Mouse (Mus musculus) adrenal gland, adult (tissue): Measurements from ENCODE around the gene Sertad2.

Experiments used
- DNase-seq, 2 experiments: peaks; one replicate each; pipeline ENCODE4 v3.0.0; 2022 to 2023; ENCODE audit warnings: low spot score in 1 of 2; ENCODE audit not compliant: inconsistent age in 2 of 2

Gene Sertad2

GRCm38 (mm10) chr11:20542739-20543452 lies at the start of gene Sertad2:
Gene Sertad2, plus strand, starts transcription at chr11:20543253.
- peak; percentile 99 to 100 for DNase-seq

- no peak for DNase-seq
These were observed 49.0 kb upstream of the Sertad2 start for GRCm38 (mm10) chr11:20493922-20494626.

DNA sequence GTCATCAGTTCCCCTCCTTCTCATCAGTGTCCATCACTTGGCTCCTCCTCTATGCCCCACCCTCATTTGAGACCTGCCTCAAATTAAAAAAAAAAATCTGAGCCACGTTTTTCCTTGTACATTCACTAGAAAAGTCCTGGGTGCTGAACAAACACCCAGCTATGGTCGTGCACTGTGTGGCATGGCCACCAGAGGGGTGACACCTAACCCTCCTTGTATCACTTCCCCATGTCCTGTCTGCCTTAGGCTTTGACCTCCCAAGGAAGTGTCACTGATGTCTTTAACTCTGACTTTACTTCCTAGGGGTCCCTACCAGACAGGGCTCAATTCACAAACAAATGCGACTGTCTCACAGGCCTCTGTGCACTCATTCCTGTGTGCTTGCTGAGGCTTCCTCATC lies 42.5 kb upstream of the Sertad2 start:
- DNase-seq = no peak

DNA sequence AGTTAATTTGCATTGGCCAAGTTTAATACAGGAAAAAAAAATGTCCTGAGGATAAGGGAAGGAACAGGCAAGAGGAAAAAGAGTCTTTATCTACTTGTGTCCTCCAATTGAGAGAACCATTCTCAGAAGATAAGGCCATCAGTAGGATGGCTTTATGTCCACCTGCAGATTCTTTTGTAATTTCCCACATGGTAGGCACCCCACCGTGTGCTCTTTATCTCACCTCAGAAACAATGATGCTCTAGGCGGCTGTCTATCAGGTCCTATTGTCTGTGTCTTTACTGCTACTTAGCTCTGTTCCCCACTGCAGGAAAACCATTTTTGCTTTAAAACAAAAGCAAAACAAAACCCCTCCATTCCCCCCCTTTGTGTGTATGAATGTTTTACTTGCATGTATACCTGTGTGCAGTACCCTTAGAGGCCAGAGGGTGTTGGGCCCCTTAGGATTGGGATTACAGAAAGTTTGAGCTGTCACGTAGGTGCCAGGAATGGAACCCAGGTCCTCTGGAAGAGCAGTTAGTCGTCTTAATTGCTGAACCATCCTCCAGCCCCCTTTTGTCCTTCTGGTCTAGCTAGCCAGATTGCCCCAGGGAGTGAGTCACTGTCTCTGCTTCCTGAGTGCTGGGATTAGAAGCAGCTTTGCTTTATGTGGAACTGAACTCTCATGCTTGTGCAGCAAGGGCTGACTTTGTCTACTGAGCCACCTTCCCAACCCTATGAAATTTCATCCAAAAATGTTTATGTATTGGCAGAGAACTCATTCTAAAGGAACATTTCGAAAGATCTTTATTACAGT lies 41.7 kb upstream of the Sertad2 start:
- DNase-seq = no peak

GRCm38 (mm10) chr11:20513574-20513973 lies 29.5 kb upstream of the Sertad2 start:
- no peak for DNase-seq

- DNase-seq = no peak
These were observed 28.3 kb upstream of the Sertad2 start for GRCm38 (mm10) chr11:20514757-20515156.

GRCm38 (mm10) chr11:20521321-20521720 lies 21.7 kb upstream of the Sertad2 start:
- DNase-seq = no peak

- no peak for DNase-seq
These were observed 20.3 kb upstream of the Sertad2 start for GRCm38 (mm10) chr11:20522750-20523149.

GRCm38 (mm10) chr11:20524435-20524834 lies 18.6 kb upstream of the Sertad2 start:
- no peak for DNase-seq

DNA sequence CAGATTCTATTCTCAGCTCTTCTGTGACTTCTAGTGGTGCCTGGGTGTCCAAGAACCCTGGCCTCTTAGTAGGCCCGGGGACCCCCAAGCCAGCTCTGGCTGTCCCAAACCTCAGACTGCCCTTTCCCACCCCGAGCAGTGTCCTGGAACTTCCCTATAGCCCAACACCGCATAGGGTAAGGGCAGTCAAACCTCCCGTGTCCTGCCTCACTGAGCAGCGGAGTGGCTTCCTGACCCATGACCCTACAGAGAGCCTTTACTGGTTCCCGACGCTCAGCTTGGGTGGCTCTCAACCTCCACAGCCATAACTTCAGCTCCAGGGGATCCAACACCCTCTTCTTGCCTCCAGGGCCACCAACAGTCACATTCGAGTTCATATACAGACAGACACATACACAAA lies 17.1 kb upstream of the Sertad2 start:
- no peak for DNase-seq

- no peak for DNase-seq
These were observed 15.2 kb upstream of the Sertad2 start for GRCm38 (mm10) chr11:20527901-20528300.

DNA sequence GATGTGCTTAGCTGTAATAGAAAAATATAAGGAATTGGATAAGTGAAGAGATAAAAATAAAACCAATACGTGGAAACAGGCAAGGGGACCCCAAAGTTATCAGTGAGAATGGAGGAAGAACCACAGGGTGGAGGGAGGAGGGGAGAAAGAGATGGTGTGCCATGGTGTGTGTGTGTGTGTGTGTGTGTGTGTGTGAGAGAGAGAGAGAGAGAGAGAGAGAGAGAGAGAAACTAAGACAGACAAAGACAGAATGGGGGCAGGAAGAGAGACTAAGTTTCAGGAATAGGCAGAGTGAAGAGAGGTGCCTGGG lies 11.4 kb upstream of the Sertad2 start:
- no peak for DNase-seq

- peak; percentile 81 to 90 for DNase-seq
These were observed 10.8 kb upstream of the Sertad2 start for GRCm38 (mm10) chr11:20531992-20532881.

DNA sequence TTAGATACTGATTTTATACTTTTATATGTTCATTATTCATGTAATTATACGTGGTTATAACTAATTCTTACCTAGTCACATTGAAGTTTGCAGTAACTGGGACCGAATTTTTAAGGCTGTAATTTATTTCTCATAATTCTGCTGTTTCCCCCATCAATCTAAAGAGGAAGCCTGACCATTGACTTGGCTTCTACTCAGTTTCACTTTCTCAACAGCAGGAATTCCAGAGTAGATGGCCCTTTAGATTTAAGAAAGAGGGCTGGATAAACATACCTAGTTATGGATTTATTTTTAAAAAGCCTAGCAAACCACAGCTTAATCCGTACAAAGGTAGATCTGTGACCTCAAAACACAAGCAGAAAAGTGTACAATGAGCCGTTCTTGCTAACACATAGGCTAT lies 9.8 kb upstream of the Sertad2 start:
- DNase-seq = no peak

- no peak for DNase-seq
These were observed 5.8 kb upstream of the Sertad2 start for GRCm38 (mm10) chr11:20537221-20537620.

- no peak for DNase-seq
These were observed 4.6 kb upstream of the Sertad2 start for GRCm38 (mm10) chr11:20538496-20538895.

DNA sequence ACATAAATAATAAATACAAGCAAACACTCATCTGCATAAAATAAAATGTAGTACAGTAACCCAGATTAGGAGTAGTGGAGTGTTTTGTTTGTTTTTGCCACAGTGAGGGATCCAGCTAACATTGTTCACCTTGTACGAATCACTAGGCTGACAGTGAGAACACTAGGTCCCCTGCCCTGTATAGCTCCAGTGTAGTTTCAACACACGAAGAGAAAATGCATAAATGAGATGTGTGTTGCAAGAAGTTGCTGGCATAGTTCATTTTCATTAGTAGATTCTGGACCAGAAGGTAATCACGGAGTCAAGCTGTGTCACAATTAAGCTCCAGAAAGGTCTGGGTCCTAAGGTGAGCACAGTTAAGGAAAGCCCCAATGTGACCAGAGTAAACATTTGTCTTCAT lies 1.8 kb upstream of the Sertad2 start:
- DNase-seq = peak in 1 of 2 experiments; percentile 45

- peak in 1 of 2 experiments; percentile 95 for DNase-seq
These were observed 937 bp upstream of the Sertad2 start for GRCm38 (mm10) chr11:20541995-20542637.

- no peak for DNase-seq
These were observed 534 bp downstream of the Sertad2 start for GRCm38 (mm10) chr11:20543453-20544120.

GRCm38 (mm10) chr11:20544376-20544775 lies 1.3 kb downstream of the Sertad2 start:
- no peak for DNase-seq
